Mouse (Mus musculus): ENCODE measurements at regions not wholly inside any gene's neighbourhood (a gene's known extent, or its start where the extent isn't known, plus 50 kb on each side); places are given as distances from the start of the nearest gene placed in this dataset.

DNA sequence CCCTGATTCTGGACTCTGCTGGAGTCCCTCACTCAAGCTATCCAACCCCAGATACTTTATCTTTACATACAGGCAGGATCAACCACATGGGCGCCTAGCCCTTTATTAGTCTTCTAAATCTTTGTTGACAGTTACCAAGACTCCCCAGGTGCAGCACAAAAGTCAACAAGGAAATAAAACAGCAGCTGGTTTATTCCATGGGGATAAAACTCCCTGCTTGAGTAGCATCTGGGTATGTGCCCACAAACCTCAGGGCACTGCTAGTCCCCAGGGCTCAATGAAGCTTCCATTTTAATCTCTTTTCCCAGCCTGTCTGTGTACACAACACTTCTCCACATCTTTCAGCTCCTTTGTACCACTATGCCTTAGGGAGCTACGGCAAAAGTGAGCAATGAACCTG lies 95.1 kb upstream of the Snap25 start:
- no peak for TF ChIP-seq CTCF (conservative IDR thresholded peaks at IDR 0.05; ENCODE audit: insufficient read depth, insufficient read length, low read depth, low read length)
- no peak for TF ChIP-seq POLR2A (IDR thresholded peaks at IDR 0.05; ENCODE audit: low read depth, low read length)

All from kidney, adult 2 months (tissue).